ENCODE assay signal across 15 mouse cellular contexts in the genomic region with DNA sequence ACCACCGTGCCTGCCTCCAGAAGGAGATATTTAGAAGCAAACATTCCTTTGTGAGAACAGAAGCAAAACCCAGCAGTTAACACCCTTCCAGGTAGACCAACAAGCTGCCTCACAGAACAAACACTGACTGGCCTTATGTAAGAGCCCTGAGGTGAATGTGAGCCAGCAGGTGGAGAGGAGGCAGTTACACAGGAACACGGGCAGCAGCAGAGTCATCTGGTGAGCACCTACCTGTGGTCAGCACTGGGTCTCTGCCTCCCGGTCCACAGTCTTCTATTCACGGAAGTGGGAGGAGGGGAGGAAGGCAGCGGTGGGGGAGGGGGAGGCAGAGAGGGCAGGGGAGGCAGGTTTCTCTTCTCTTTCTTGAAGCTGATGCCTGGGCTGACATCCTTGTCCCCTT. TPM values are rescaled to one million over a fixed set of nuclear protein-coding genes. Genes with fewer than 3 reads are reported as not detected.
A peak's percentile ranks its signal among the peaks of the same experiment; 100 is the strongest.
DNase-seq lines count a peak whose midpoint lies in the region; ATAC-seq and TF ChIP-seq lines count a peak whose summit lies in the region.
"Had no signal": no experiment of that assay in that cellular context is flagged by ENCODE, and none has a peak within 500 bp of the region (broad histone marks: within the 10 kb centered on the region; RNA-seq: fewer than 3 reads in every experiment).

No protein-coding gene starts in this region.

- WGBS in liver, embryonic 12.5 days (ENCODE audit: insufficient replicate concordance), result 35% methylated on average over 5 of the region's 5 CpGs

- peaks cover 5% of the 10 kb centered on the region; the same call in 1 of the 2 replicates for H3K79me2 ChIP-seq in CH12.LX (replicated peaks; ENCODE audit: control insufficient read depth, extremely low read depth, insufficient read depth, poor library complexity, severe bottlenecking)

- dilution Hi-C loops in CH12.LX (cut with MboI; ENCODE audit: extremely low pct_ligation_motif_present, extremely low pct_unique_long_range_greater_than_20kb, low sequenced_read_pairs), result no loop called here

- H3K4me3 ChIP-seq in CH12.LX (replicated peaks in 1 of 3; ENCODE audit: low read depth in 2 of 3, low read length in 2 of 3, poor library complexity in 1 of 3), result no peak overlapping the region
- no peak overlapping the region for H3K4me3 ChIP-seq in liver, embryonic 12.5 days
- H3K4me3 ChIP-seq: erythroblast, embryonic 14.5 days; heart, embryonic 15.5 days; hindbrain, embryonic 12.5 days; limb, embryonic 15.5 days; megakaryocyte, embryonic 14.5 days had no signal

- TF ChIP-seq CTCF in CH12.LX (conservative IDR thresholded peaks at IDR 0.05 in 1 of 2, IDR thresholded peaks at IDR 0.05 in 1 of 2; ENCODE audit: low read depth in 2 of 2, low read length in 2 of 2), result no peak

- H3K4me1 ChIP-seq in CH12.LX (ENCODE audit: control insufficient read depth in 1 of 2, insufficient read depth in 2 of 2), result peaks cover 9 to 25% of the 10 kb centered on the region in 2 experiments; a peak in 3 of 4 replicates
- H3K4me1 ChIP-seq in liver, embryonic 12.5 days, result 0 out of 2 replicates have a peak, but pooled peaks cover 3% of the 10 kb centered on the region
- H3K4me1 ChIP-seq: limb, embryonic 15.5 days had no signal

- in situ Hi-C loops in CH12.LX (cut with MboI; ENCODE audit: low pct_ligation_motif_present, low pct_unique_long_range_greater_than_20kb, low sequenced_read_pairs), result no loop called here

- 0 out of 2 replicates have a peak overlapping the region, but pooled peaks have one; percentile 4 for H3K4me2 ChIP-seq in CH12.LX (ENCODE audit: insufficient read depth, low read depth, poor library complexity, severe bottlenecking)
- H3K4me2 ChIP-seq in liver, embryonic 12.5 days, result no peak overlapping the region
- H3K4me2 ChIP-seq: heart, embryonic 15.5 days; hindbrain, embryonic 12.5 days; limb, embryonic 15.5 days had no signal

- no peak overlapping the region for H3K9ac ChIP-seq in CH12.LX (ENCODE audit: insufficient read depth, low read depth)
- H3K9ac ChIP-seq in liver, embryonic 12.5 days, result no peak overlapping the region
- H3K9ac ChIP-seq: heart, embryonic 15.5 days; hindbrain, embryonic 12.5 days; limb, embryonic 15.5 days had no signal

- peak; percentile 17; the same call in 1 of the 2 replicates for TF ChIP-seq POLR2A in CH12.LX (IDR thresholded peaks at IDR 0.05; ENCODE audit: low read depth, low read length)

- peak; percentile 39 for DNase-seq in CH12.LX (ENCODE audit: extremely low read depth)
- peak; percentile 81 for DNase-seq in cerebellum, adult 11-12 months
- peak; percentile 28 for DNase-seq in lung, postnatal 14 days
- DNase-seq in yolk sac, embryonic 10.5 days (ENCODE audit: low spot score), result no peak
- DNase-seq in urinary bladder, postnatal 4 days (ENCODE audit: low spot score in 2 of 2), result no peak
- no peak for DNase-seq in adrenal gland, adult 2 months
- DNase-seq: gastrocnemius, postnatal 14 days; kidney, adult 9 months had no signal

- peak overlapping the region; percentile 7; the same call in 1 of the 2 replicates for H3K27ac ChIP-seq in CH12.LX (ENCODE audit: insufficient read depth, low read depth)
- no peak overlapping the region for H3K27ac ChIP-seq in liver, embryonic 12.5 days
- H3K27ac ChIP-seq: heart, embryonic 15.5 days; hindbrain, embryonic 12.5 days; limb, embryonic 15.5 days had no signal

- peaks cover 30 to 66% of the 10 kb centered on the region in 2 experiments for H3K36me3 ChIP-seq in CH12.LX (replicated peaks in 1 of 2; ENCODE audit: control insufficient read depth in 1 of 2, insufficient read depth in 1 of 2, low read length in 1 of 2)
- peaks cover 12% of the 10 kb centered on the region; the same call in 1 of the 2 replicates for H3K36me3 ChIP-seq in liver, embryonic 12.5 days

- peak; percentile 40 for ATAC-seq in granulocyte monocyte progenitor cell, adult 5-6 weeks (replicated peaks; ENCODE audit: poor library complexity, severe bottlenecking)
- no peak for ATAC-seq in liver, embryonic 12.5 days

- TF ChIP-seq RAD21 in CH12.LX (IDR thresholded peaks at IDR 0.05; ENCODE audit: low read depth, low read length), result no peak; the same call in 1 of the 2 replicates

- no peaks in the 10 kb centered on the region for H3K27me3 ChIP-seq in CH12.LX (replicated peaks)
- no peaks in the 10 kb centered on the region for H3K27me3 ChIP-seq in liver, embryonic 12.5 days (replicated peaks)
- H3K27me3 ChIP-seq: heart, embryonic 15.5 days; hindbrain, embryonic 12.5 days; limb, embryonic 15.5 days had no signal

- peaks cover 12% of the 10 kb centered on the region for H3K9me3 ChIP-seq in CH12.LX (replicated peaks; ENCODE audit: low read length)
- no peaks in the 10 kb centered on the region for H3K9me3 ChIP-seq in liver, embryonic 12.5 days (replicated peaks)
- H3K9me3 ChIP-seq: heart, embryonic 15.5 days; limb, embryonic 15.5 days had no signal

- peak; percentile 28; the same call in 1 of the 2 replicates for TF ChIP-seq EP300 in CH12.LX (IDR thresholded peaks at IDR 0.05; ENCODE audit: low read length)

TF ChIP-seq in CH12.LX, 34 proteins besides CTCF, POLR2A, EP300 and RAD21:
- TF ChIP-seq USF2 (conservative IDR thresholded peaks at IDR 0.05; ENCODE audit: low read depth, low read length), result no peak
- TF ChIP-seq ELF1 (IDR thresholded peaks at IDR 0.05; ENCODE audit: low read depth, low read length), result peak; percentile 67
- TF ChIP-seq HCFC1 (IDR thresholded peaks at IDR 0.05; ENCODE audit: low read depth, low read length), result 0 out of 2 replicates have a peak, but pooled peaks have one; percentile 14
- TF ChIP-seq SMC3 (IDR thresholded peaks at IDR 0.05; ENCODE audit: low read depth, low read length), result no peak
- TF ChIP-seq CHD2 (IDR thresholded peaks at IDR 0.05; ENCODE audit: low read length), result peak; percentile 95
- TF ChIP-seq MEF2A (IDR thresholded peaks at IDR 0.05; ENCODE audit: borderline replicate concordance, low read depth, low read length), result no peak
- TF ChIP-seq MAZ (IDR thresholded peaks at IDR 0.05; ENCODE audit: low read depth, low read length), result no peak
- no peak for TF ChIP-seq KAT2A (IDR thresholded peaks at IDR 0.05; ENCODE audit: insufficient replicate concordance, low read length)
- TF ChIP-seq ETS1 (conservative IDR thresholded peaks at IDR 0.05; ENCODE audit: low read depth, low read length), result no peak
- TF ChIP-seq MAFK (IDR thresholded peaks at IDR 0.05; ENCODE audit: insufficient replicate concordance, low read length), result no peak
- TF ChIP-seq JUND (conservative IDR thresholded peaks at IDR 0.05; ENCODE audit: low read depth, low read length), result no peak
- TF ChIP-seq RCOR1 (conservative IDR thresholded peaks at IDR 0.05; ENCODE audit: low read depth, low read length), result no peak
- peak; percentile 32; the same call in 1 of the 2 replicates for TF ChIP-seq MXI1 (IDR thresholded peaks at IDR 0.05; ENCODE audit: low read depth, low read length)
- TF ChIP-seq MYC (IDR thresholded peaks at IDR 0.05; ENCODE audit: low read depth, low read length), result no peak
- TF ChIP-seq ZMIZ1 (IDR thresholded peaks at IDR 0.05; ENCODE audit: low read depth, low read length), result no peak
- TF ChIP-seq JUN (IDR thresholded peaks at IDR 0.05; ENCODE audit: insufficient read depth, low read depth, low read length), result no peak
- peak; percentile 75 for TF ChIP-seq IRF4 (IDR thresholded peaks at IDR 0.05; ENCODE audit: low read depth, low read length)
- TF ChIP-seq SIN3A (IDR thresholded peaks at IDR 0.05; ENCODE audit: low read length), result no peak
- no peak for TF ChIP-seq ZC3H11A (IDR thresholded peaks at IDR 0.05; ENCODE audit: low read depth, low read length)
- no peak for TF ChIP-seq TBP (conservative IDR thresholded peaks at IDR 0.05; ENCODE audit: low read depth, low read length)
- no peak for TF ChIP-seq CHD1 (IDR thresholded peaks at IDR 0.05; ENCODE audit: low read depth, low read length)
- TF ChIP-seq NRF1 (IDR thresholded peaks at IDR 0.05; ENCODE audit: low read depth, low read length), result no peak
- TF ChIP-seq BHLHE40 (IDR thresholded peaks at IDR 0.05; ENCODE audit: low read depth, low read length), result peak; percentile 54
- TF ChIP-seq E2F4 (IDR thresholded peaks at IDR 0.05; ENCODE audit: insufficient replicate concordance, low read depth, low read length), result no peak
- TF ChIP-seq PAX5 (IDR thresholded peaks at IDR 0.05; ENCODE audit: low read length), result no peak

RNA-seq across cellular contexts. Expression of a gene that starts 35.2 kb away (rescaled TPM):
- 8.9 and 9.1 TPM in 2 replicates for total RNA-seq in CH12.LX (2012; rRNA removed)
- total RNA-seq in CH12.LX (2014; rRNA removed), result 2.9 and 3.7 TPM in 2 replicates
- polyA plus RNA-seq in CH12.LX (2012; ENCODE audit: insufficient read length, low read depth), result 10.4 and 10.6 TPM in 2 replicates
- 0.13 TPM in 1 of 2 replicates, not detected in the other for total RNA-seq in granulocyte monocyte progenitor cell, adult 5-6 weeks (2014; fragmentation: Nextera tagmentation)
- total RNA-seq in granulocyte monocyte progenitor cell, adult 5-6 weeks (2017), result 0.15 and 0.52 TPM in 2 replicates
- 4.6 and 5.0 TPM in 2 replicates for polyA plus RNA-seq in liver, embryonic 12.5 days (2016; fragmentation: Nextera tagmentation; extraction: Ambion mirVana)
- total RNA-seq in adrenal gland, adult 2 months (2021), result 10 to 100 TPM in 1 of 2 experiments, 1 to 10 TPM in 1; 7.5 to 14.6 TPM
- polyA plus RNA-seq in adrenal gland, adult 2 months (2012; rRNA removed), result 6.0 and 9.0 TPM in 2 replicates
- polyA plus RNA-seq: erythroblast, embryonic 14.5 days had no signal

RNA-seq across cellular contexts. Expression of a gene that starts 51.2 kb away (rescaled TPM):
- total RNA-seq in CH12.LX (2012; rRNA removed), result 10.1 and 16.5 TPM in 2 replicates
- 4.8 and 5.6 TPM in 2 replicates for total RNA-seq in CH12.LX (2014; rRNA removed)
- polyA plus RNA-seq in CH12.LX (2012; ENCODE audit: insufficient read length, low read depth), result 15.9 and 17.7 TPM in 2 replicates
- total RNA-seq in granulocyte monocyte progenitor cell, adult 5-6 weeks (2014; fragmentation: Nextera tagmentation), result 9.7 and 16.2 TPM in 2 replicates
- total RNA-seq in granulocyte monocyte progenitor cell, adult 5-6 weeks (2017), result 3.8 and 11.6 TPM in 2 replicates
- 11.9 and 13.1 TPM in 2 replicates for polyA plus RNA-seq in liver, embryonic 12.5 days (2016; fragmentation: Nextera tagmentation; extraction: Ambion mirVana)
- 10 to 100 TPM; 20.4 to 27.3 TPM for total RNA-seq in adrenal gland, adult 2 months (2021)
- polyA plus RNA-seq in adrenal gland, adult 2 months (2012; rRNA removed), result 18.7 and 20.7 TPM in 2 replicates

Comparison
In these comparisons a context has a peak if more than half of its experiments do, and no peak if none do; other contexts are left out.
1. DNase-seq: peak in CH12.LX (single experiment), cerebellum, adult 11-12 months (single experiment) and lung, postnatal 14 days (single experiment); none in yolk sac, embryonic 10.5 days (single experiment), urinary bladder, postnatal 4 days (0 of 2) and adrenal gland, adult 2 months (single experiment).